Mouse (Mus musculus) forelimb bud, embryonic 11.5 days (tissue): ENCODE data around the gene Nqo2.
"Not testable (repeated sequence)": the region's sequence is repeated elsewhere in the genome, so short reads cannot be mapped to it uniquely, and the experiment has no call there.

Experiments
- DNase-seq: peaks from one replicate; pipeline ENCODE4 v3.0.0-alpha.2; 2012; ENCODE audit warnings: low read depth, low spot score

The Nqo2 gene

GRCm38 (mm10) chr13:33964206-33965046 is at the start of gene Nqo2:
Gene Nqo2, plus strand, starts transcription at chr13:33964687.
- DNase-seq = peak; percentile 72

GRCm38 (mm10) chr13:33921041-33921440 is 43.4 kb upstream of the Nqo2 start:
- DNase-seq = no peak

DNA sequence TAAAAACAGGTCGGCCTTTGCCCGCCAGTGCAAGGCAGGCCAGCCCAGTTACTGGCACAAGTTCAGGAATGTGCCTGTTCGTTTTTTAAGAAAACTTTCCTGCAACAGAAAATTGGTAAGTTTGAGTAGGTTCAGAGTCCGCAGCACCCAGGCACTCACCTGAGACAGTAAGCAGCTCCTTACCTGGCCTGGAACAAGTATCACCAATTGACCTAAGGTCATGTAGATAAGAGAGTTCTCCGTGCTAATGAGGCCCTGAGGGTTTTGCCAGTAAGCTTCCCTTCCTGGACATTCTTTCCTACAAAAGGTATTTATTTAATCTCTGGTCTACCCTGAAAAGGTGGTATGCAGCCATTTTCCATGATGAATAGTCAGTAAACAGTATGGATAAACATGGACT is 42.8 kb upstream of the Nqo2 start:
- no peak for DNase-seq

DNA sequence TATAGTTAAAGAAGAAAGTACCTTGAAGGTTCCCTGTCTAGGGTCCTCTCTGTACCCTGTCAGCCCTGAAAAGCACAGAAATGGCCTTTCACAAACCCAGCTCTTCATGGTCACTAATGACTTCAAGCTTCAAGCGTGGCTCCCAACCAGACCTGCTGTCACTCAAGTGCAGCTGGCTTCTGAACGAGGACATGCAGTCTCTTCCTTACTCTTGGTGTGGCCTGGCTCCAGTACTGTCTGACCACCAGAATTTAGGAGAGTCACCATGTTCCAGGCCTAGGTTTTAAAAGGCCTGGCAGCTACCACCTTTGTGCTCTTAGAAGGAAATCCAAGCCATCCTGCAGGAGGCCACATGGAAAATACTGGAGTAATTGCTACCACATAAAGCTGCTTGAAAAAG is 34.2 kb upstream of the Nqo2 start:
- no peak for DNase-seq

- DNase-seq = no peak
Measured at GRCm38 (mm10) chr13:33930912-33931311, 33.6 kb upstream of the Nqo2 start.

- no peak for DNase-seq
Measured at GRCm38 (mm10) chr13:33934743-33935142, 29.7 kb upstream of the Nqo2 start.

DNA sequence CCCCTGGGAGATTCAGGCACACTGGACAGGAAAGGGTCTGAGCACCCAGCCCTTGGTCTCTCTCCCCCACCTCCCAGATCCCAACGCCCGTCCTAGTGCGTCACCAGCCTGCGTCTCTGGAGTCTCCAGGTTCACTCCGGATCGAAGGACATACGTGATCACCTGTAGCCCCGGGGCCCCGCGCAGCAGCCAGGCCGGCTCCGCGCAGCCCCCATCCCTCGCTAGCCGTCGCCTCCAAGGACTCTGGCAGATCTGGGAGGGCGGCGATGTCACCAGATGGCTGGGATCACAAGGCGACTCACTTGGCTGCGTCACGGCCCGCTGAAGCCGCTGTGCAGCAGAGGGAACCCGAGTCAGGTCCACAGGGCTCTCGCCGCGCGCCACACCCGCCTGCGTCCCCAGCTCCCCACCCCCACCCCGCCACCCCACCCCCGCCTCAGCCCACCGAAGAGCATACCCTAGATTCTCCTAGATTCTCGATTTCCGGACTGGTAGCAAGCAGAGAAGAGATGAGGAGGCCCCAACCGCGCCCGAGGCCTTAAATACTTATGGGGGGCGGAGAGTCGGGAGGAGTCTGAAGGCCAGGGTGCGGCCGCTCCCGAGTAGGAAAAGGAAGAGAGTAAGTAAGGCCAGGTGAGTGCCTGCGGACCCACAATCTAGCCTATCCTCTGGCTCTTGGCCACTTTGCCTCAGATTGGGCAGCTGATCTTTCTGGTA is 28.9 kb upstream of the Nqo2 start:
- DNase-seq = peak; percentile 17

DNA sequence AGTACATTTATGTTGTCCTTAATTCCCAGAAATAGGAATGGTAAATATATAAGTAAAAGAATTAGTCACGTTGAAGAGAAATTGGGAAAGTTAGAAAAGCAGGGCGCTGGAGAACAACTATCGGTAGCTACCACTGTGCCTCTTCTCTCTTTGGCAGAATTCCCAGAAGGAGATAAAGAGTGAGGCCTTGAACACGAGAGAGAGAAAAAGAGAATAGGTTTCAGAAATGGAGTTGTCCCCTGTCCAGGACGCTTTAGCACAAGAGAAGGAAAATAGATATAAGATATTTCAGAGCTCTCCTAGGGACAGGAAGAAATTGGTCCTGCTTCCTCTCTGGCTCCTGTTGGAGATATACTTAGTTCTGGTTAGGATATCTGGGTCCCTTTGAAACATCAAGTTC is 27.3 kb upstream of the Nqo2 start:
- no peak for DNase-seq

GRCm38 (mm10) chr13:33937587-33937986 is 26.9 kb upstream of the Nqo2 start:
- DNase-seq = not testable (repeated sequence)

DNA sequence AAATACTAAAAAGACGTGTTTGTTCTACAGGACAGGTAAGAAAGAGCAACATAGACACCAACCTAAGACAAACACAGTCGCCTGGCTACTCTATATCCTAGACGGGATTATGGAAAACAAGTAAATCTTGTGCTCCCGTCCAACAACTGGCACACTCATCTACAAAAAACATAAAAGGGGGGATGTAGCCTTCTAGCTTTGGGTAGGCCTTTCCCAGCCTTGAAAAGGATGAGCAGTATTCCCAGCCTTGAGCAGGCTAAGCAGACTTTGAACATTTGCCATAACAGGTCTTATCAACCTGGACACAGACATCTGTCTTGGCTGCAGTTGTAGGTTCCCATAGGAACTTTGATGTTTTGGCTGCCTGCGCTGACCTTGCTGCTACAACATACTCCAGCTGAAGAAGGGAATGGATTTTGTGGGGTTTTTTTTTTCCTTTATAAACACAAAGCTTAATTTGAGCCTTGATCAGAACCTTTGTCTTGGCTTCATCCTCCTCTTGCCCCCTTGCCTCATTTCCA is 23.1 kb upstream of the Nqo2 start:
- DNase-seq = no peak

DNA sequence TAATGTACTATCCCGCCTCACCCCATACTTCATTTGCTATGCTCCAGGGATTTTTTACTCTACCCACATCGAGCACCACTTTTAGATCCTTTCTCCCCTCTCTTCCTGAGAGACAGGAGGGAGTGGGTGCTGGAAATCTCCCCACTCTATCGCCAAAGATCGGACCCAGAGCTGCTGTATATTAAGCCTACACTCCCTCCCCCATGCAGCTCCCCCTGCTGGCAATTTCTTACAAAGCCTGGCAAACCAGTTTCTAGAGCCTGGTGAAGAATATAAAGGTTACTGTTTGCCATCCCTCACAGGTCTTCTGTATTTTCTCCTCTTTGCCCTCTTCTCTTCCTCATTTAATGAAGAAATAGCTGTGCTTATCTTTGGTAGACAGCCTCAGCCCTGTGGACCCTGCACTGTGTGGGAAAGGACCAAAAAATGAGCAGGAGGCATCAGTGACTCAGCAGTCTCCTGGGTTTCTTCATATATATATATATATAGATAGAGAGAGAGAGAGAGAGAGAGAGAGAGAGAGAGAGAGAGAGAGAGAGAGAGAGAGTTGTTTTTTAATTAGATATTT is 22.2 kb upstream of the Nqo2 start:
- no peak for DNase-seq

DNA sequence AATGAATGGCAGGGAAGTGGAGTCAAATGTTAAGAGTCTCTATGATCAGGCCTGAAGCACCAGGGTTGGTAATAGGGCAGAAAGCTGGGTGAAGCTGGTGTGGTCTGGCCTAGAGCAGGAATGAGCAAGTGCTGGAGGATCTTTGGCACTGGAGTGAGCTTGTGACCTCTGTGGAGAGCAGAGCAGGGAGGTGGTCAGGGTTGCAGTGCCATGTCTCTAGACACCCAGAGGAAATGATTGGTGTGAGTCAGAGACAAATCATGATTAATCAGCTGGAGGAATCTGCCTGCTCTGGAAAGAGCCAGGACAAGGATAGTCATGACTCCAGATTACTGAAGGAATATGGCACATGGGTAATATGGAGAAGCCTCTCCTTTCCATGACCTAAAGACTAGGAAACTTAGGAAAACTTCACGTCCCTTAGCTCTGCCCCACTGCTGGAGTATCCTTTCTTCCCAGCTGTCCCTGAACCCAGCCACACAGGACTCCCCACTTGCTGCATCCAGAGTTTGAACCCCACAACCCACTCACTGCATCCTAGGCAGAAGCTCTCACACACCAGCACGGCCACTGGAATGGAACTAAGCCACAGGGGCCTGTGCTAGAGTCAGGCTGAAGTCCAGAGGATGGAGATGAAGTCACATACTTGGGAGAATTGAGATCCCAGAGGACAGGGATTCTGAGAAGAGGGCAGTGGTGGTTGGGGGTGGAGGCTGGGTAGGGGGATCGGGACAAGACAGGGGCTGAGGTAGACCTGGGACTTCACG is 13.0 kb upstream of the Nqo2 start:
- DNase-seq = no peak

DNA sequence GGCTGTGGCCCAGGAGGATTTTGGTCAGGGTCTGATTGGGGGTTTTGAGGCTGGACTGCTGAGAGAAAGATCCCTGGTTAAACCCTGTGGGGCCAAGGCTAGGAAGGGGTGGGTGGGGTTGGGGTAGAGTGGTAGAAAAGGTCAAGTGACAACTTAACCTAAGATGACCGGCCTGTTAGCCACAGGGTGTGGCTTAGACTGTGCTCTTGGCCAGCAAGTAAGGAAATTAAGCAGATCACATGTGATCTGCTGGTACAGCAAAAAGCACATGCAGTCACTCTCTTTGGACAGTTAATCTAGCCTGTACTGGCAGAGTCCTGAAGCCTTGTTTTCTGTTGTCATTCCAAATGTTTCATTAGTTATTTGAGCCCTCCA is 12.4 kb upstream of the Nqo2 start:
- DNase-seq = no peak

GRCm38 (mm10) chr13:33952947-33953346 is 11.5 kb upstream of the Nqo2 start:
- DNase-seq = no peak

DNA sequence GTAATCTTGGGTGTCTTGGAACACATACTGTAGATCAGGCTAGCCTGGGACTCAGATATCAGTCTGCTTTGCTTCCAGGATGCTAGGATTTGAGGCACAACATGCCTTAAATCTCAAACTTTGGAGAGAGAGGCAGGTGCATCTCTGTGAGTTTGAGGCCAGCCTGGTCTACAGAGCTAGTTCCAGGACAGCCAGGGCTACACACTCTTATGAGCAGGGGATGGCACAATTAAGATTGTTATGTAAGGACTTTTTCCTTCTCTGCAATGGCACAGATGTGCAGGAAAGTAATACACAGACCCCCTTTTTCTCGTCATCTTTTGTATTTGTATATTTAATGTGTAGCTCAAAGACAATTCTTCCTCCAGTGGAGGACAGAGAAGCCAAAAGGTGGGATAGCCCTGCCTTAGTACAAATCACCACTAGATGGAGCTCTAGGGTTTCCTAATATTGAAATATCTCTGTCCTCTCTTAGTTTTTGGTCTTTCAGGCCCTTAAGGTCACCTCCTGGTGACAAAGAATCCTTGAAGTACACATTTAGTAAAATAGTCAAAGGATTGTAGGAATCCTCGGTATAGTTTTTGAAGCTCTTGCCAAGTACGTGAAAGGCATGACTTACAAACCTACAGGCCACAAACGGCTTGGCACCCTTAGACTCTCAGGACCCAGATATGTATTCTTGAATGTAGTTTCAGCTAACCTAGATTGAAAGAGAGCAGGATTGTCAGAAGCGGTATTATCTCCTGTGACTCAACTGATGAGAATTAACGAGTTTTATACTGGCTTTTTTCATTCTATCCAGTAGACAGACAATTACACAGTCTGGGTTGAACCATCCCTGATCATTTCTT is 7.7 kb upstream of the Nqo2 start:
- DNase-seq = peak; percentile 44

- no peak for DNase-seq
Measured at GRCm38 (mm10) chr13:33959771-33960170, 4.7 kb upstream of the Nqo2 start.

DNA sequence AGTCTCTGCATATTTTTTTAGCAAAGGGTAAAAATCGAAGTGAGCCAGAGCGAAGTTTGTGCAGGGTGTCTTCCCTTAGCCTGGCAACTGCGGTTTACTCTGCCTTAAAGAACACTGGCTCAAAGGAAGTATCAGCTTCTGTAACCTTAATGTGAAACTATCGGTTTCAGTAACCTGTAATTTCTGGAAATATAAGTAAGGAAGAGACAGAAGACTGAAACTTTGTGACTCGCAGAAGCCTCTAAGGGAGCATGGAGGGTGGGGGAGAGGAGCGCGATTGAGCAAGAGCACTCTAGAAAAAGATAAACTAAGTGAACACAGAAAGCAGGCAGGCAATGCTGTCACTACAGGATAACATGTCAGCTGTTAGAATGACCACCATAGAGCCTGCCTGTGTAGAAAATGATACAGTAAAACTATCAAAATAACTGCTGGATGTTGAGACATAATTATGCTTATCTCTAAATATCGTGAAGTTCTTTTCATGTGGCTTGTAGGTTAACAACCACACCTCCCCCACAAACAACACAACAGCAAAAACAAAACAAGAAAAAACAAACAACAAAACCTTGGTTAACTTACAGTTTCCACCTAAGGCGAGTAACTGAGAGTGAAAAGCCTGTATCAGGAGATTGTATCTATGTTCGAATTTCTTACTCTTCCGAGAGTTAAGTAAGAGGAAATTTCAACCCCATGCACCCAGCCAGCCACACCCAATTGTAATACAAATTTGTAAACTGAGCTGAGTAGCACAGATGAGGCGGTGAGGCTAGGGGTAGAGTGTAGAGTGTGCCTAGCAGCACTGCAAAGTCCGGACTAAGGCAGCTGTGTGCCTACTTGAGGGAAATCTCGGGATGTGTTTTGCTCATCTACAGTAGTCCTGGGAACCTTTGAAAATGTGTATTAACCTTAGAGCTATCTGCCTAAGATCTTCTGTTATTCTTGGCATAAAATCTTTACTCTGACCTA is 853 bp downstream of the Nqo2 start:
- no peak for DNase-seq

DNA sequence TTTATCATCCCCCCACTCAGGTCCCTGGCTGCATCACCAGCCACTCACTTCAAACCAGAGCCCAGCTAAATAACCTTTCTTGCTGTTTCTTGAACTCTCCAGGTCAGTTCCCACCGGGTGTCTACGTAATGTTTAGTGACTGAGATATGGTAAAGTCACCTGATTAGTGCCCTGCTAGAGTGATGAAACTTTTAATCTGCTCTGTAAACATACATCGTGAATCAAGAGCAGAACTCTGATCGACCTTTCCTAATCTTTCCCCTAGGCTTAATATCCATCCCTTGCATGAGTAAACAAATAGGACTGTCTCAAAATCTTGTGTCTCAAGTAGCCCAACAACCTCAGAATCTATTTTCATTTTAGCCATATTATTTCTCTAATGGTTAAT is 1.5 kb downstream of the Nqo2 start:
- DNase-seq = no peak

DNA sequence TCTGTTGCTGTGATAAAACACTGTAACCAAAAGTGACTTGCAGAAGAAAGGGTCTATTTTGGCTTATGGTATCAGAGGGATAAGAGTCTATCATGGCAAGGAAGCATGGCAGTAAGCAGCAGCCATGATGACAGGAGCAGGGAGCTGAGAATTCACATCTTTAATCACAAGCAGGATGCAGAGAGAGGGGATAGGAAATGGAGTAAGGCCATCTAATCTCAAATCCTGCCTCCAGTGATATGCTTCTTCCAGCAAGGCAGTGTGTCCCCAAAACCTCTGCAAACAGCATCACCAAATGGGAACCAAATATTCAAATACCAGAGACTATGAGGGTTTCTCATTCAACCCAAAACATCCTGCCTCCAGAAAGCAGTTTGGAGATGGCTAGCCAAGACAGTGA is 2.1 kb downstream of the Nqo2 start:
- DNase-seq = no peak

GRCm38 (mm10) chr13:33989625-33990024 is 25.1 kb downstream of the Nqo2 start:
- DNase-seq = no peak
